Mouse (Mus musculus): ENCODE measurements around the gene C5ar1.
"Not testable (repeated sequence)": the region's sequence is repeated elsewhere in the genome, so short reads cannot be mapped to it uniquely, and the experiment has no call there.

Gene C5ar1

GRCm38 (mm10) chr7:16259110-16259590, at the start of gene C5ar1:
C5ar1 (minus strand) TSS chr7:16259540.
- in situ Hi-C loops (cut with MboI; ENCODE audit: unreplicated experiment in 2 of 2): loop anchor here (25.0 kb wide), 1 partner anchor 272 kb away; no protein-coding TSS in a partner anchor

- in situ Hi-C loops (cut with MboI; ENCODE audit: unreplicated experiment in 2 of 2): no loop called here
Observed at GRCm38 (mm10) chr7:16308555-16309317, 49.4 kb upstream of the C5ar1 start.

- in situ Hi-C loops (cut with MboI; ENCODE audit: unreplicated experiment in 2 of 2): not testable (repeated sequence)
Observed at GRCm38 (mm10) chr7:16308093-16308492, 48.8 kb upstream of the C5ar1 start, which contains the start of gene Bbc3. Bbc3 (plus strand) TSS chr7:16308393.

GRCm38 (mm10) chr7:16307141-16307540, 47.8 kb upstream of the C5ar1 start:
- in situ Hi-C loops (cut with MboI; ENCODE audit: unreplicated experiment in 2 of 2): not testable (repeated sequence)

- in situ Hi-C loops (cut with MboI; ENCODE audit: unreplicated experiment in 2 of 2): loop anchor here in 1 of 2 experiments (10.0 kb wide), 1 partner anchor 165 kb away; no protein-coding TSS in a partner anchor
Observed at GRCm38 (mm10) chr7:16299419-16300035, 40.2 kb upstream of the C5ar1 start.

- in situ Hi-C loops (cut with MboI; ENCODE audit: unreplicated experiment in 2 of 2): loop anchor here in 1 of 2 experiments (10.0 kb wide), 1 partner anchor 166 kb away; no protein-coding TSS in a partner anchor
Observed at GRCm38 (mm10) chr7:16298927-16299326, 39.6 kb upstream of the C5ar1 start.

- in situ Hi-C loops (cut with MboI; ENCODE audit: unreplicated experiment in 2 of 2): loop anchor here in 1 of 2 experiments (10.0 kb wide), 1 partner anchor 167 kb away; no protein-coding TSS in a partner anchor
Observed at GRCm38 (mm10) chr7:16297616-16298015, 38.3 kb upstream of the C5ar1 start.

GRCm38 (mm10) chr7:16296766-16297390, 37.5 kb upstream of the C5ar1 start:
- in situ Hi-C loops (cut with MboI; ENCODE audit: unreplicated experiment in 2 of 2): loop anchor here in 1 of 2 experiments (10.0 kb wide), 1 partner anchor 168 kb away; no protein-coding TSS in a partner anchor

- in situ Hi-C loops (cut with MboI; ENCODE audit: unreplicated experiment in 2 of 2): loop anchor here in 1 of 2 experiments (10.0 kb wide), 1 partner anchor 169 kb away; no protein-coding TSS in a partner anchor
Observed at GRCm38 (mm10) chr7:16296146-16296545, 36.8 kb upstream of the C5ar1 start.

GRCm38 (mm10) chr7:16295321-16295900, 36.1 kb upstream of the C5ar1 start:
- in situ Hi-C loops (cut with MboI; ENCODE audit: unreplicated experiment in 2 of 2): loop anchor here in 1 of 2 experiments (10.0 kb wide), 1 partner anchor 169 kb away; no protein-coding TSS in a partner anchor

GRCm38 (mm10) chr7:16294837-16295236, 35.5 kb upstream of the C5ar1 start:
- in situ Hi-C loops (cut with MboI; ENCODE audit: unreplicated experiment in 2 of 2): loop anchor here (5.0 to 10.0 kb wide), 5 partner anchors 32 to 322 kb away; no protein-coding TSS in a partner anchor

GRCm38 (mm10) chr7:16294346-16294745, 35.0 kb upstream of the C5ar1 start:
- in situ Hi-C loops (cut with MboI; ENCODE audit: unreplicated experiment in 2 of 2): loop anchor here (5.0 to 10.0 kb wide), 5 partner anchors 33 to 323 kb away; no protein-coding TSS in a partner anchor

GRCm38 (mm10) chr7:16287791-16288190, 28.5 kb upstream of the C5ar1 start:
- in situ Hi-C loops (cut with MboI; ENCODE audit: unreplicated experiment in 2 of 2): no loop called here

- in situ Hi-C loops (cut with MboI; ENCODE audit: unreplicated experiment in 2 of 2): no loop called here
Observed at GRCm38 (mm10) chr7:16287016-16287415, 27.7 kb upstream of the C5ar1 start.

- in situ Hi-C loops (cut with MboI; ENCODE audit: unreplicated experiment in 2 of 2): no loop called here
Observed at GRCm38 (mm10) chr7:16286026-16286961, 27.0 kb upstream of the C5ar1 start, which contains the start of gene Ccdc9. Ccdc9 (minus strand) TSS chr7:16286795.

GRCm38 (mm10) chr7:16285450-16286025, 26.2 kb upstream of the C5ar1 start:
- in situ Hi-C loops (cut with MboI; ENCODE audit: unreplicated experiment in 2 of 2): no loop called here

GRCm38 (mm10) chr7:16284904-16285303, 25.6 kb upstream of the C5ar1 start:
- in situ Hi-C loops (cut with MboI; ENCODE audit: unreplicated experiment in 2 of 2): no loop called here

GRCm38 (mm10) chr7:16284001-16284400, 24.7 kb upstream of the C5ar1 start:
- in situ Hi-C loops (cut with MboI; ENCODE audit: unreplicated experiment in 2 of 2): no loop called here

GRCm38 (mm10) chr7:16282334-16282733, 23.0 kb upstream of the C5ar1 start:
- in situ Hi-C loops (cut with MboI; ENCODE audit: unreplicated experiment in 2 of 2): no loop called here

All from v-Abl transformed pro-B cells (cell line).